Mouse (Mus musculus) lung, postnatal 14 days (tissue): ENCODE results near the gene Ltbp4.

Experiments
- DNase-seq: peaks from one replicate; pipeline ENCODE4 v3.0.0; 2021

Ltbp4 gene

GRCm38 (mm10) chr7:27257046-27257851, 80.2 kb downstream of the Ltbp4 start:
- peak; percentile 38 for DNase-seq

DNA sequence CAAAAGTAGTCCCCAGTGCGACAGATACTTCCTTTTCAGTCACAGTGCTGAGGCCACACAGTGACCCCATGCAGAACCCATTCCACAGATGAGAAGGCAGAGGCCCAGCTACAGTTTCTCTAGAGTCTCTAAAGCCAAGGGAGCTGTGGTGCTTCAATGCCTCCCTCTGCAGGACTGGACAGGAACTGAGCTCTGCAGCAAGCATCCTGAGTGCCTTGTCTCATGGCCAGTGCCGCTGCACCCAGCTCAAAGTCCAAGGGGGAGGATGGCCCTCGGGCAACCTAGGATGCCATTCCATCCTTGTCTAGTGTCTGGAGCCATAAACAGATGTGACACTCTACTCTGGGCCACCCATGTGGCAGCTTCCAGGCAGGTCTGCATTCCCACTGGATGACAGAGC, 81.8 kb downstream of the Ltbp4 start:
- DNase-seq = no peak
